Mouse (Mus musculus) lung, embryonic 15.5 days (tissue): ENCODE measurements at regions not wholly inside any gene's neighbourhood (a gene's known extent, or its start where the extent isn't known, plus 50 kb on each side); places are given as distances from the start of the nearest gene placed in this dataset.

ENCODE experiments used
- ATAC-seq: fragments of 200-750 bp; cut with Nextera tagmentation; 2 replicates; pipeline ENCODE4 v1.8.0; 2017; ENCODE audit warnings: moderate number of reproducible peaks, borderline replicate concordance; ENCODE audit not compliant: low FRiP score, low TSS enrichment; ENCODE audit errors: extremely low read depth
- H3K27ac ChIP-seq: fragments of 300-500 bp; sonication (generic); 2 replicates; pipeline ENCODE4 v1.5.1; 2015; ENCODE audit warnings: moderate library complexity, mild to moderate bottlenecking, inconsistent platforms
- H3K27me3 ChIP-seq: fragments of 300-500 bp; sonication (generic); 2 replicates; pipeline ENCODE4 v1.6.1; 2015; ENCODE audit warnings: inconsistent platforms
- H3K36me3 ChIP-seq: fragments of 300-500 bp; sonication (generic); 2 replicates; pipeline ENCODE4 v1.6.1; 2015; ENCODE audit warnings: inconsistent platforms
- H3K4me1 ChIP-seq: fragments of 300-500 bp; sonication (generic); 2 replicates; pipeline ENCODE4 v1.6.1; 2015; ENCODE audit warnings: inconsistent platforms
- H3K4me2 ChIP-seq: fragments of 300-500 bp; sonication (generic); 2 replicates; pipeline ENCODE4 v1.6.1; 2015; ENCODE audit warnings: inconsistent platforms, mild to moderate bottlenecking, moderate library complexity
- H3K4me3 ChIP-seq: fragments of 300-500 bp; sonication (generic); 2 replicates; pipeline ENCODE4 v1.5.1; 2015; ENCODE audit warnings: mild to moderate bottlenecking, inconsistent platforms
- H3K9ac ChIP-seq: fragments of 300-500 bp; sonication (generic); 2 replicates; pipeline ENCODE4 v1.6.1; 2015; ENCODE audit warnings: inconsistent platforms
- H3K9me3 ChIP-seq: fragments of 300-500 bp; sonication (generic); 2 replicates; pipeline ENCODE4 v1.6.1; 2016; ENCODE audit warnings: inconsistent platforms
- WGBS: fragments of 180-500 bp; shearing (Covaris S2); methylation state at CpG from one replicate; pipeline ENCODE4 v1.1.7; 2015; 5-methylcytosine and 5-hydroxymethylcytosine counted together

GRCm38 (mm10) chr11:40561983-40562382 lies 133.0 kb downstream of the Mat2b start:
- Histone ChIP-seq H3K9me3 (no peaks in the 10 kb centered on the region), H3K9ac (no peak overlapping the region), H3K4me1 (peaks cover 6% of the 10 kb centered on the region; the same call in 1 of the 2 replicates), H3K4me2 (no peak overlapping the region), H3K36me3 (no peaks in the 10 kb centered on the region), H3K27me3 (no peaks in the 10 kb centered on the region), H3K27ac (no peak overlapping the region), H3K4me3 (no peak overlapping the region)
- ATAC-seq = no peak
- WGBS = 84% methylated on average over 2 of the region's 2 CpGs

GRCm38 (mm10) chr11:40561400-40561799 lies 133.6 kb downstream of the Mat2b start:
- WGBS = 59% methylated on average over 2 of the region's 2 CpGs
- peaks cover 6% of the 10 kb centered on the region; the same call in 1 of the 2 replicates for H3K4me1 ChIP-seq
- no peak for ATAC-seq

GRCm38 (mm10) chr11:40558486-40558885 lies 136.5 kb downstream of the Mat2b start:
- no peaks in the 10 kb centered on the region for H3K36me3 ChIP-seq

More at GRCm38 (mm10) chr11:40561400-40561799, 133.6 kb downstream of the Mat2b start:
- Histone ChIP-seq H3K27me3 (no peaks in the 10 kb centered on the region), H3K9ac (no peak overlapping the region), H3K4me2 (no peak overlapping the region), H3K9me3 (no peaks in the 10 kb centered on the region), H3K36me3 (no peaks in the 10 kb centered on the region), H3K4me3 (no peak overlapping the region), H3K27ac (no peak overlapping the region)

GRCm38 (mm10) chr11:40554867-40555794 lies 139.9 kb downstream of the Mat2b start:
- H3K27me3 ChIP-seq = no peaks in the 10 kb centered on the region
- H3K4me1 ChIP-seq = peaks cover 6% of the 10 kb centered on the region; the same call in 1 of the 2 replicates
- no peak for ATAC-seq
- H3K9ac ChIP-seq = no peak overlapping the region
- H3K27ac ChIP-seq = no peak overlapping the region
- H3K4me2 ChIP-seq = no peak overlapping the region
- WGBS = 67% methylated on average over 11 of the region's 11 CpGs
- no peaks in the 10 kb centered on the region for H3K36me3 ChIP-seq
- H3K4me3 ChIP-seq = no peak overlapping the region
- no peaks in the 10 kb centered on the region for H3K9me3 ChIP-seq

More at GRCm38 (mm10) chr11:40558486-40558885, 136.5 kb downstream of the Mat2b start:
- H3K27ac ChIP-seq = no peak overlapping the region
- no peaks in the 10 kb centered on the region for H3K27me3 ChIP-seq
- H3K9me3 ChIP-seq = no peaks in the 10 kb centered on the region
- WGBS = 47% methylated on average over 2 of the region's 2 CpGs
- H3K4me3 ChIP-seq = no peak overlapping the region
- H3K4me2 ChIP-seq = no peak overlapping the region
- no peak for ATAC-seq
- peaks cover 6% of the 10 kb centered on the region; the same call in 1 of the 2 replicates for H3K4me1 ChIP-seq
- no peak overlapping the region for H3K9ac ChIP-seq

GRCm38 (mm10) chr11:40552054-40552453 lies 142.9 kb downstream of the Mat2b start:
- no peaks in the 10 kb centered on the region for H3K4me1 ChIP-seq
- H3K27ac ChIP-seq = no peak overlapping the region
- WGBS = 62% methylated on average over 2 of the region's 2 CpGs
- no peak overlapping the region for H3K4me2 ChIP-seq
- no peak overlapping the region for H3K9ac ChIP-seq
- ATAC-seq = no peak
- no peaks in the 10 kb centered on the region for H3K27me3 ChIP-seq
- H3K36me3 ChIP-seq = no peaks in the 10 kb centered on the region
- H3K4me3 ChIP-seq = no peak overlapping the region
- H3K9me3 ChIP-seq = no peaks in the 10 kb centered on the region

- Histone ChIP-seq H3K27me3 (no peaks in the 10 kb centered on the region), H3K4me3 (no peak overlapping the region), H3K4me1 (no peaks in the 10 kb centered on the region), H3K4me2 (no peak overlapping the region), H3K36me3 (no peaks in the 10 kb centered on the region), H3K9me3 (no peaks in the 10 kb centered on the region), H3K27ac (no peak overlapping the region), H3K9ac (no peak overlapping the region)
- ATAC-seq = no peak
- WGBS = 69% methylated on average over 2 of the region's 2 CpGs
Observed at GRCm38 (mm10) chr11:40546596-40546995, 148.4 kb downstream of the Mat2b start.

- Histone ChIP-seq H3K36me3 (no peaks in the 10 kb centered on the region), H3K4me2 (no peak overlapping the region), H3K27me3 (no peaks in the 10 kb centered on the region), H3K9me3 (no peaks in the 10 kb centered on the region), H3K4me1 (no peaks in the 10 kb centered on the region), H3K27ac (no peak overlapping the region), H3K4me3 (no peak overlapping the region), H3K9ac (no peak overlapping the region)
- 65% methylated on average over 1 of the region's 1 CpGs for WGBS
- ATAC-seq = no peak
Observed at GRCm38 (mm10) chr11:40545537-40545936, 149.5 kb downstream of the Mat2b start.

- H3K4me2 ChIP-seq = no peak overlapping the region
- no peak overlapping the region for H3K9ac ChIP-seq
- 40% methylated on average over 3 of the region's 3 CpGs for WGBS
- no peak for ATAC-seq
- no peak overlapping the region for H3K27ac ChIP-seq
- no peaks in the 10 kb centered on the region for H3K27me3 ChIP-seq
- no peaks in the 10 kb centered on the region for H3K9me3 ChIP-seq
- H3K36me3 ChIP-seq = no peaks in the 10 kb centered on the region
- no peak overlapping the region for H3K4me3 ChIP-seq
- H3K4me1 ChIP-seq = no peaks in the 10 kb centered on the region
Observed at GRCm38 (mm10) chr11:40540229-40540628, 154.8 kb downstream of the Mat2b start.

- H3K27me3 ChIP-seq = no peaks in the 10 kb centered on the region
- no peak overlapping the region for H3K4me2 ChIP-seq
- no peaks in the 10 kb centered on the region for H3K36me3 ChIP-seq
- H3K9ac ChIP-seq = no peak overlapping the region
- H3K4me1 ChIP-seq = no peaks in the 10 kb centered on the region
- no peak overlapping the region for H3K27ac ChIP-seq
- no peak overlapping the region for H3K4me3 ChIP-seq
- no peaks in the 10 kb centered on the region for H3K9me3 ChIP-seq
- 69% methylated on average over 11 of the region's 11 CpGs for WGBS
- ATAC-seq = no peak
Observed at GRCm38 (mm10) chr11:40539776-40540175, 155.2 kb downstream of the Mat2b start.

GRCm38 (mm10) chr11:40536236-40536765 lies 158.7 kb downstream of the Mat2b start:
- Histone ChIP-seq H3K4me1 (no peaks in the 10 kb centered on the region), H3K4me2 (no peak overlapping the region), H3K9me3 (no peaks in the 10 kb centered on the region), H3K36me3 (no peaks in the 10 kb centered on the region), H3K4me3 (no peak overlapping the region), H3K9ac (no peak overlapping the region), H3K27ac (no peak overlapping the region), H3K27me3 (no peaks in the 10 kb centered on the region)
- no peak for ATAC-seq
- 77% methylated on average over 14 of the region's 14 CpGs for WGBS

- Histone ChIP-seq H3K27ac (no peak overlapping the region), H3K27me3 (no peaks in the 10 kb centered on the region), H3K4me2 (no peak overlapping the region), H3K9ac (no peak overlapping the region), H3K9me3 (no peaks in the 10 kb centered on the region), H3K4me3 (no peak overlapping the region), H3K4me1 (no peaks in the 10 kb centered on the region), H3K36me3 (no peaks in the 10 kb centered on the region)
- no peak for ATAC-seq
- WGBS = 51% methylated on average over 10 of the region's 10 CpGs
Observed at GRCm38 (mm10) chr11:40510325-40511239, 184.4 kb downstream of the Mat2b start.
